Mouse (Mus musculus) heart, adult 2 months (tissue): ENCODE measurements at regions not wholly inside any gene's neighbourhood (a gene's known extent, or its start where the extent isn't known, plus 50 kb on each side); places are given as distances from the start of the nearest gene placed in this dataset.

Source experiments
- CTCF ChIP-seq: fragments of 200-600 bp; IDR thresholded peaks from 2 replicates; pipeline ENCODE4 v1.8.1; 2022; ENCODE audit warnings: antibody characterized with exemption, mild to moderate bottlenecking, moderate library complexity
- EP300 ChIP-seq: fragments of 200-500 bp; IDR thresholded peaks from 2 replicates; pipeline ENCODE4 v1.6.1; 2011; ENCODE audit warnings: low read depth, low read length, control low read depth; ENCODE audit not compliant: insufficient read depth
- POLR2A ChIP-seq: fragments of 200-500 bp; IDR thresholded peaks from 2 replicates; pipeline ENCODE4 v1.6.1; 2011; ENCODE audit warnings: mild to moderate bottlenecking, low read depth, low read length, control low read depth; ENCODE audit not compliant: insufficient read depth

DNA sequence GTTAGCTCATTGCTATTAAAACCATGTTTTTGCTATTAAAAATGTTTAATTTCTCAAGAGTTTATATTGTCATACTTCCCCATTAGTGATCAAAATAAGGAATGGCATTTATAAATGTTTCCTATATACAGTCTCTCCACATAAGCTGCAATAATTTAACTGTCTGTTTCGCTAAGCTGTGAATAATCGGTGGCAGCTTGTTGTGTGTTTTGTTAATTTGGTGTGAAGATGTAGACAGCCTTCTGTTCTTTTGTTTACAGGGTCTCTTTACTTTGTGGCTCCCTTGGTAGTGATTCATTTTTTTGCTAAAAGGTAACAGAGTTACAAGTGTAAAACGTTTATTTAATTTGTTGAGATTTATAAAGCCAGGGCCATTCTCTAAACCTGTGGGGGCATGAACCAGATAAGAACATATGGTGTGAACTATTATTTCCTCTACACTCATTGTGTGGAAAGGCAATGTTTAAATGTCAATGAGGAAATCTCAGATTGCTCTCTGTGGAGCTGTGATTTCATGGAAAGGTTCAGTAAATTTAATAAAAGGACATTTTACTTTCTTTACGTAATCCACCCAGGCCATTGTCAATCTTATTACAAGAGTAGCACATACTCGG is 108.9 kb upstream of the Pot1a start:
- TF ChIP-seq CTCF = no peak
- TF ChIP-seq POLR2A = no peak
- TF ChIP-seq EP300 = no peak
